Mouse (Mus musculus): ENCODE data around the gene Wnt4. TPM values are rescaled to one million over a fixed set of nuclear protein-coding genes. Genes with fewer than 3 reads are reported as not detected.

Gene Wnt4
- polyA plus RNA-seq, 1 experiment: 25.1 TPM

- no peak for DNase-seq (ENCODE audit: low spot score)
Observed at GRCm38 (mm10) chr4:137279346-137279745, 2.1 kb downstream of the Wnt4 start.

- DNase-seq (ENCODE audit: low spot score): no peak
Observed at GRCm38 (mm10) chr4:137281273-137281672, 4.0 kb downstream of the Wnt4 start.

GRCm38 (mm10) chr4:137282122-137282521 lies 4.8 kb downstream of the Wnt4 start:
- no peak for DNase-seq (ENCODE audit: low spot score)

GRCm38 (mm10) chr4:137282584-137283406 lies 5.5 kb downstream of the Wnt4 start:
- no peak for DNase-seq (ENCODE audit: low spot score)

GRCm38 (mm10) chr4:137283407-137283732 lies 6.1 kb downstream of the Wnt4 start:
- no peak for DNase-seq (ENCODE audit: low spot score)

- DNase-seq (ENCODE audit: low spot score): no peak
Observed at GRCm38 (mm10) chr4:137285876-137286661, 8.8 kb downstream of the Wnt4 start.

GRCm38 (mm10) chr4:137286662-137286953 lies 9.3 kb downstream of the Wnt4 start:
- no peak for DNase-seq (ENCODE audit: low spot score)

- DNase-seq (ENCODE audit: low spot score): no peak
Observed at GRCm38 (mm10) chr4:137287206-137287605, 9.9 kb downstream of the Wnt4 start.

- DNase-seq (ENCODE audit: low spot score): no peak
Observed at GRCm38 (mm10) chr4:137287818-137288217, 10.5 kb downstream of the Wnt4 start.

GRCm38 (mm10) chr4:137289701-137290100 lies 12.4 kb downstream of the Wnt4 start:
- DNase-seq (ENCODE audit: low spot score): no peak

- no peak for DNase-seq (ENCODE audit: low spot score)
Observed at GRCm38 (mm10) chr4:137290250-137290649, 13.0 kb downstream of the Wnt4 start.

GRCm38 (mm10) chr4:137292625-137293024 lies 15.3 kb downstream of the Wnt4 start:
- DNase-seq (ENCODE audit: low spot score): no peak

GRCm38 (mm10) chr4:137294032-137294431 lies 16.7 kb downstream of the Wnt4 start:
- DNase-seq (ENCODE audit: low spot score): no peak

- no peak for DNase-seq (ENCODE audit: low spot score)
Observed at GRCm38 (mm10) chr4:137294474-137294873, 17.2 kb downstream of the Wnt4 start.

GRCm38 (mm10) chr4:137294951-137295350 lies 17.7 kb downstream of the Wnt4 start:
- no peak for DNase-seq (ENCODE audit: low spot score)

- no peak for DNase-seq (ENCODE audit: low spot score)
Observed at GRCm38 (mm10) chr4:137297611-137298010, 20.3 kb downstream of the Wnt4 start.

- DNase-seq (ENCODE audit: low spot score): no peak
Observed at GRCm38 (mm10) chr4:137298406-137298805, 21.1 kb downstream of the Wnt4 start.

GRCm38 (mm10) chr4:137300227-137300626 lies 22.9 kb downstream of the Wnt4 start:
- DNase-seq (ENCODE audit: low spot score): no peak

- no peak for DNase-seq (ENCODE audit: low spot score)
Observed at GRCm38 (mm10) chr4:137301635-137302034, 24.3 kb downstream of the Wnt4 start.

GRCm38 (mm10) chr4:137304106-137304505 lies 26.8 kb downstream of the Wnt4 start:
- no peak for DNase-seq (ENCODE audit: low spot score)

- no peak for DNase-seq (ENCODE audit: low spot score)
Observed at GRCm38 (mm10) chr4:137305066-137305465, 27.8 kb downstream of the Wnt4 start.

- DNase-seq (ENCODE audit: low spot score): no peak
Observed at GRCm38 (mm10) chr4:137305831-137306576, 28.7 kb downstream of the Wnt4 start.

- DNase-seq (ENCODE audit: low spot score): no peak
Observed at GRCm38 (mm10) chr4:137306577-137306888, 29.2 kb downstream of the Wnt4 start.

All from urinary bladder, adult 2 months (tissue).